Mouse (Mus musculus) embryonic facial prominence, embryonic 12.5 days (tissue): ENCODE data around the gene Daam2. TPM values are rescaled to one million over a fixed set of nuclear protein-coding genes. Genes with fewer than 3 reads are reported as not detected.

Experiments used
- ATAC-seq: fragments of 200-750 bp; cut with Nextera tagmentation; 2 replicates; pipeline ENCODE4 v1.8.0; 2017; ENCODE audit not compliant: insufficient number of reproducible peaks, insufficient read depth, low FRiP score, low TSS enrichment
- H3K27ac ChIP-seq: fragments of 300-500 bp; sonication (generic); 2 replicates; pipeline ENCODE4 v1.5.1; 2016; ENCODE audit warnings: mild to moderate bottlenecking
- H3K27me3 ChIP-seq: fragments of 300-500 bp; sonication (generic); 2 replicates; pipeline ENCODE4 v1.6.1; 2016; ENCODE audit warnings: mild to moderate bottlenecking, moderate library complexity
- H3K36me3 ChIP-seq: fragments of 300-500 bp; sonication (generic); 2 replicates; pipeline ENCODE4 v1.6.1; 2016; ENCODE audit warnings: mild to moderate bottlenecking
- H3K4me1 ChIP-seq: fragments of 300-500 bp; sonication (generic); 2 replicates; pipeline ENCODE4 v1.6.1; 2016
- H3K4me2 ChIP-seq: fragments of 300-500 bp; sonication (generic); replicated peaks from 2 replicates; pipeline ENCODE4 v1.6.1; 2016; ENCODE audit warnings: mild to moderate bottlenecking, moderate library complexity
- H3K4me3 ChIP-seq: fragments of 300-500 bp; sonication (generic); 2 replicates; pipeline ENCODE4 v1.5.1; 2016; ENCODE audit warnings: mild to moderate bottlenecking
- H3K9ac ChIP-seq: fragments of 300-500 bp; sonication (generic); 2 replicates; pipeline ENCODE4 v1.6.1; 2016; ENCODE audit warnings: mild to moderate bottlenecking, moderate library complexity
- H3K9me3 ChIP-seq: fragments of 300-500 bp; sonication (generic); 2 replicates; pipeline ENCODE4 v1.6.1; 2016; ENCODE audit warnings: mild to moderate bottlenecking, moderate library complexity
- WGBS: fragments of 180-500 bp; shearing (Covaris S2); methylation state at CpG from one replicate; pipeline ENCODE4 v1.1.7; 2016; 5-methylcytosine and 5-hydroxymethylcytosine counted together
- polyA plus RNA-seq: library from polyadenylated mRNA; unstranded; fragments of >200 nt; fragmentation: Nextera tagmentation; extraction: Ambion mirVana; gene quantifications from 2 replicates; pipeline ENCODE4 v1.2.1, GENCODE M21; 2016

Daam2 gene
- polyA plus RNA-seq, 1 experiment from 2014 or later = 12.4 TPM

GRCm38 (mm10) chr17:49561985-49562384, 2.2 kb downstream of the Daam2 start:
- Histone ChIP-seq H3K9ac (peak overlapping the region; percentile 71), H3K27ac (peak overlapping the region; percentile 94; the same call in 1 of the 2 replicates)
- 41% methylated on average over 4 of the region's 4 CpGs for WGBS

GRCm38 (mm10) chr17:49559786-49560289, 4.3 kb downstream of the Daam2 start:
- H3K4me3 ChIP-seq = no peak overlapping the region
- H3K4me1 ChIP-seq = peaks cover 17% of the 10 kb centered on the region
- 54% methylated on average over 5 of the region's 5 CpGs for WGBS
- H3K4me2 ChIP-seq = peak overlapping the region; percentile 13; the same call in 1 of the 2 replicates
- H3K36me3 ChIP-seq = no peaks in the 10 kb centered on the region
- H3K9ac ChIP-seq = no peak overlapping the region
- no peaks in the 10 kb centered on the region for H3K27me3 ChIP-seq
- no peaks in the 10 kb centered on the region for H3K9me3 ChIP-seq
- H3K27ac ChIP-seq = no peak overlapping the region
- ATAC-seq = no peak

More at GRCm38 (mm10) chr17:49561985-49562384, 2.2 kb downstream of the Daam2 start:
- ATAC-seq = no peak
- Histone ChIP-seq H3K4me1 (peaks cover 17% of the 10 kb centered on the region), H3K27me3 (0 out of 2 replicates have a peak, but pooled peaks cover 5% of the 10 kb centered on the region), H3K4me2 (peak overlapping the region; percentile 73), H3K4me3 (peak overlapping the region; percentile 64), H3K9me3 (no peaks in the 10 kb centered on the region), H3K36me3 (no peaks in the 10 kb centered on the region)

GRCm38 (mm10) chr17:49556169-49556568, 8.0 kb downstream of the Daam2 start:
- no peak overlapping the region for H3K9ac ChIP-seq
- H3K4me1 ChIP-seq = peaks cover 11% of the 10 kb centered on the region
- WGBS = 80% methylated on average over 3 of the region's 3 CpGs
- H3K4me3 ChIP-seq = no peak overlapping the region
- no peaks in the 10 kb centered on the region for H3K9me3 ChIP-seq
- H3K4me2 ChIP-seq = no peak overlapping the region
- no peaks in the 10 kb centered on the region for H3K36me3 ChIP-seq
- no peak for ATAC-seq
- no peak overlapping the region for H3K27ac ChIP-seq
- H3K27me3 ChIP-seq = no peaks in the 10 kb centered on the region

- Histone ChIP-seq H3K9ac (no peak overlapping the region), H3K4me3 (no peak overlapping the region), H3K36me3 (peaks cover 12% of the 10 kb centered on the region; the same call in 1 of the 2 replicates), H3K9me3 (no peaks in the 10 kb centered on the region), H3K27me3 (no peaks in the 10 kb centered on the region), H3K4me2 (no peak overlapping the region), H3K27ac (no peak overlapping the region), H3K4me1 (no peaks in the 10 kb centered on the region)
- 83% methylated on average over 7 of the region's 7 CpGs for WGBS
- no peak for ATAC-seq
These were observed 12.2 kb downstream of the Daam2 start for GRCm38 (mm10) chr17:49551991-49552390.

DNA sequence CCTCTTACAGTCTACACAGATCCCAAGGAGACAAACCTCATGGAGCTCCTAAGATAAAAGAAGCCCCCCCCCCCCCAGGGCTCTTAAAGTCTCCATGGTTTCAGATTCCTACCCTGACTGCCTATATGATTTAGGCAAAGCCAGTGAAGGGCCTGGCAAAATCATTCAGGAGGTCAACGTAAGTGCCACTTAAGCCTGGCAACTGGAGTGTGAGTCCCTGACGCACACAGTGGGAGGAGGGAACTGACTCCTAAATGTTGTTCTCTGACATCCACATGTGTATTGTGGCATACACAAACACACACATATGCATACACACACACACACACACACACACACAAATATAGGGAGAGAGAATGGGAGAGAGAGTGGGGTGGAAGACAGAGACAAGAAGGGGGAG, 12.7 kb downstream of the Daam2 start:
- WGBS = 83% methylated on average over 2 of the region's 2 CpGs
- no peaks in the 10 kb centered on the region for H3K4me1 ChIP-seq
- no peak overlapping the region for H3K27ac ChIP-seq
- no peaks in the 10 kb centered on the region for H3K27me3 ChIP-seq
- no peak for ATAC-seq
- H3K36me3 ChIP-seq = peaks cover 12% of the 10 kb centered on the region; the same call in 1 of the 2 replicates
- no peak overlapping the region for H3K4me2 ChIP-seq
- no peak overlapping the region for H3K4me3 ChIP-seq
- H3K9ac ChIP-seq = no peak overlapping the region
- no peaks in the 10 kb centered on the region for H3K9me3 ChIP-seq

DNA sequence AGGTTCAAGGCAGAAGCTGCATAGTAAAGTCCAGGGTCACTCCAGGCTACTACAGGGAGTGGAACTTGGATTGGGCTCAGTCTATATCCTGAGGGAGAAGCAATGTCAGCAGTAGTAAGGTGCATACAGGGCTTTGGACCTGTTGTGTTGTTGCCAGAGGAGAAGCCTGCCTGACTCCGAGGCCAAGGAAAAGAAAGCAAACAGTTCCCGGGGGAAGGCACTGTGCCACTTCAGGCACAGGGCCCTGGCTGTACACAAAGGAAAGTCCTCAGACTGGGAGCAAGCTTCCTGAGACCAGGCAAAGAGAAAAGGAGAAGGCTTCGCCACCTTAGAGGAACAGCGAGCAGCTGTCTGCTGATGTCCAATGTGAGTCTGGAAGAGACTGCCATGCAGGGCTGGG, 18.1 kb downstream of the Daam2 start:
- H3K9me3 ChIP-seq = no peaks in the 10 kb centered on the region

DNA sequence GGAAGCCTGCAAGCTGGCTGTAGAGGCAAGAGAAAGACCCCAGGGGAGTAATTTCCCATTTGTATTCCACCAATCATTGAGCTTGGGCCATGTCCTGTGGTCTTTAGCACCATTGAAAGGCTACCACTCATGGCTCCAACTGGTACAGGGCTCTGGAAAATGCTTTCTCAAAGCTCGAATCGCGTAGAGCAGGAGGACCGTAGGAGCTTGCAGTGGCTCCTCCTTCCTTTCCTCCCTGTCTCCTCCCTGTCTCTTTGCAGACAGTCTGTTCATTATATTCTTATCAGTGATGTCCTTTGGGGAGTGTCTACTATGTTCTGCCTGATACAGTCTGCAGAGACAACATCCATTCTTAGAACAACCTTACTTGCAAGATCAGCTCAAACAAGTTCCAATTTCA, 18.7 kb downstream of the Daam2 start:
- no peak for ATAC-seq
- Histone ChIP-seq H3K9ac (no peak overlapping the region), H3K9me3 (no peaks in the 10 kb centered on the region), H3K4me1 (peaks cover 13% of the 10 kb centered on the region), H3K4me2 (no peak overlapping the region), H3K4me3 (no peak overlapping the region), H3K36me3 (peaks cover 13% of the 10 kb centered on the region; the same call in 1 of the 2 replicates), H3K27me3 (no peaks in the 10 kb centered on the region), H3K27ac (no peak overlapping the region)
- WGBS = 73% methylated on average over 4 of the region's 4 CpGs

More for the DNA sequence above, 18.1 kb downstream of the Daam2 start:
- no peak overlapping the region for H3K27ac ChIP-seq
- ATAC-seq = no peak
- H3K4me2 ChIP-seq = no peak overlapping the region
- H3K4me3 ChIP-seq = no peak overlapping the region
- 75% methylated on average over 4 of the region's 4 CpGs for WGBS
- H3K36me3 ChIP-seq = peaks cover 16% of the 10 kb centered on the region; the same call in 1 of the 2 replicates
- H3K4me1 ChIP-seq = peaks cover 7% of the 10 kb centered on the region
- no peak overlapping the region for H3K9ac ChIP-seq
- no peaks in the 10 kb centered on the region for H3K27me3 ChIP-seq

GRCm38 (mm10) chr17:49544561-49544960, 19.6 kb downstream of the Daam2 start:
- no peaks in the 10 kb centered on the region for H3K27me3 ChIP-seq
- no peak for ATAC-seq
- 0 out of 2 replicates have a peak, but pooled peaks cover 8% of the 10 kb centered on the region for H3K36me3 ChIP-seq
- H3K4me1 ChIP-seq = peaks cover 21% of the 10 kb centered on the region
- H3K4me2 ChIP-seq = no peak overlapping the region
- H3K4me3 ChIP-seq = no peak overlapping the region
- no peaks in the 10 kb centered on the region for H3K9me3 ChIP-seq
- H3K27ac ChIP-seq = no peak overlapping the region
- 98% methylated on average over 2 of the region's 2 CpGs for WGBS
- no peak overlapping the region for H3K9ac ChIP-seq

DNA sequence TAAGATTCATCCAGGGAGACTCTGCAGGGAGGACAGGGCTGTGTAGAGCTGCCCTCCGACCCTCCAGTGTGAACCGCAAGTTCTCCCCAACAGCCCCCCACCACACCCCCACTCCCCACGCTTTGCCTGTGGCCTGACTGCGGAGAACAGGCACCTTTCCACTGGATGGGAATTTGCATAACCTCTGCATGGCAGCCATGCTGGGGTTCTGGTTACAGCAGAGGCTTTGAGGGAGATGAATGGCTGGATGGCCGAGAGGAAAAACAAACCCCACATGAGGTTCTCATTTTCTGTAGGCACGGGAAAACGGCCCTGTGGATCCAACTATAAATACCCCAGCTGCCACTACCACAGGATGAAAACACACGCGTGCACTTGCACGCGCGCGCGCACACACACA, 23.4 kb downstream of the Daam2 start:
- Histone ChIP-seq H3K4me1 (peaks cover 30% of the 10 kb centered on the region), H3K9me3 (no peaks in the 10 kb centered on the region), H3K4me3 (no peak overlapping the region), H3K36me3 (no peaks in the 10 kb centered on the region; the same call in 1 of the 2 replicates), H3K9ac (0 out of 2 replicates have a peak overlapping the region, but pooled peaks have one; percentile 8), H3K27ac (peak overlapping the region; percentile 90), H3K27me3 (no peaks in the 10 kb centered on the region), H3K4me2 (peak overlapping the region; percentile 26)
- 0 out of 2 replicates have a peak, but pooled peaks have one; percentile 59 for ATAC-seq
- WGBS = 37% methylated on average over 14 of the region's 14 CpGs

GRCm38 (mm10) chr17:49539204-49539603, 24.9 kb downstream of the Daam2 start:
- Histone ChIP-seq H3K4me3 (no peak overlapping the region), H3K4me2 (no peak overlapping the region), H3K27me3 (no peaks in the 10 kb centered on the region), H3K9ac (no peak overlapping the region), H3K4me1 (peaks cover 30% of the 10 kb centered on the region), H3K9me3 (no peaks in the 10 kb centered on the region), H3K27ac (peak overlapping the region; percentile 60; the same call in 1 of the 2 replicates), H3K36me3 (no peaks in the 10 kb centered on the region; the same call in 1 of the 2 replicates)
- ATAC-seq = 0 out of 2 replicates have a peak, but pooled peaks have one; percentile 15
- WGBS = 54% methylated on average over 8 of the region's 8 CpGs

- WGBS = 57% methylated on average over 4 of the region's 4 CpGs
- ATAC-seq = no peak
These were observed 28.6 kb downstream of the Daam2 start for GRCm38 (mm10) chr17:49535580-49535979.

DNA sequence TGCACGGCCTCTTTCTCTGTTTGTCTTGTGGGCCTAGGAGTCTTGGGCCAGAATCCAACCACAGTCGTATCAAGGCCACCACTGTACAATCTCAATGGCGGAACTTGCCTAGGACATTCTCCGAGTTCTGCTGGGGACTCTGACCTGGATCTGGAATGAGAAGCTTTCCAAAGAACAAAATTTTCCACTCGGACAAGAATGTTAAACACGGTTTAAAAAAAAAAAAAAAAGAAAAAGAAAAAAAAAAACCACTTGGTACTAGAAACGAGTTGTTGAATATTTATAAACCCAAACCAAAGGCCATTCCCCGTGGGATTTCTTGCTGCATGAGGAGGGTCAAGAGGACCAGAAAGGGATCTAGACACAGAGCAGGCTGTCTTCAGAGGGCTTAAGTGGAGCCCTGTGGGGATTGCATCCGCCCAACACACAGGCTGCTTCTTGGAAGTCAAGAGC, 29.9 kb downstream of the Daam2 start:
- no peak for ATAC-seq
- Histone ChIP-seq H3K4me1 (peaks cover 6% of the 10 kb centered on the region), H3K27me3 (no peaks in the 10 kb centered on the region), H3K36me3 (peaks cover 13% of the 10 kb centered on the region), H3K9ac (no peak overlapping the region), H3K27ac (no peak overlapping the region), H3K4me2 (no peak overlapping the region), H3K4me3 (no peak overlapping the region), H3K9me3 (no peaks in the 10 kb centered on the region)
- 77% methylated on average over 9 of the region's 9 CpGs for WGBS

More at GRCm38 (mm10) chr17:49535580-49535979, 28.6 kb downstream of the Daam2 start:
- H3K9me3 ChIP-seq = no peaks in the 10 kb centered on the region
- no peak overlapping the region for H3K9ac ChIP-seq
- 0 out of 2 replicates have a peak overlapping the region, but pooled peaks have one; percentile 24 for H3K27ac ChIP-seq
- peaks cover 13% of the 10 kb centered on the region for H3K36me3 ChIP-seq
- no peaks in the 10 kb centered on the region for H3K27me3 ChIP-seq
- no peak overlapping the region for H3K4me3 ChIP-seq
- H3K4me1 ChIP-seq = peaks cover 18% of the 10 kb centered on the region
- H3K4me2 ChIP-seq = no peak overlapping the region
